Mouse (Mus musculus): ENCODE data around the gene Narf. TPM values are rescaled to one million over a fixed set of nuclear protein-coding genes. Genes with fewer than 3 reads are reported as not detected.

The Narf gene
- polyA plus RNA-seq, 1 experiment from 2014 or later: 39.6 TPM

DNA sequence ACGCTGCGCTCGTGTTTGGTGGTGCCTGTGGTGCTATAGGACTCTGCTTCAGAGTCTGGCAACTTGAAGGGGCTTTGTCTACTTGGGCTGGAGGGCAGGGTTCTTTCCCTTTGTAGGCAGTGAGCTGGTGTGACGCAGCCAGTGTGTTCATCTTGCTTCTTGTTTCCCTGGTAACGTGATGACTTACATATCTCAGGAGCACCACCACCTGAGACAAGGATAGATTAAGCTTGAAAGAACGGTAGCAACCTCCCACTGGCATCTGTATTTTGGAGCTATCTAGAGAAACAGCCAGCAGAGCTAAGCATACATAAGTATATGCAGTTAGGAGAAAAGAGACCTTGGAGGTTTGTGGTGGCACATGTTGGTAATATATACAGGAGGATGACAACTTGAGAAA is 68.3 kb downstream of the Narf start:
- TF ChIP-seq CTCF (IDR thresholded peaks at IDR 0.05; ENCODE audit: low read depth): no peak
- H3K9ac ChIP-seq: no peak overlapping the region
- WGBS: 89% methylated on average over 6 of the region's 6 CpGs
- ATAC-seq (ENCODE audit: insufficient read depth): no peak
- H3K27me3 ChIP-seq (ENCODE audit: insufficient read depth, low read length): no peaks in the 10 kb centered on the region
- no peaks in the 10 kb centered on the region for H3K4me1 ChIP-seq (ENCODE audit: insufficient read depth)
- peaks cover 3% of the 10 kb centered on the region; the same call in 1 of the 2 replicates for H3K9me3 ChIP-seq (ENCODE audit: low read depth, low read length)
- H3K4me2 ChIP-seq: no peak overlapping the region
- no peak overlapping the region for H3K4me3 ChIP-seq (ENCODE audit: low read depth, low read length)
- H3K27ac ChIP-seq (ENCODE audit: low read depth): no peak overlapping the region
- DNase-seq: no peak
- H3K36me3 ChIP-seq (ENCODE audit: insufficient read depth): peaks cover 91% of the 10 kb centered on the region

Other genes with a start within 250 kb of the Narf start
- 82.5 and 89.8 TPM in 2 replicates for gene Csnk1d, start 245.9 kb upstream of the Narf start, polyA plus RNA-seq (2014; fragmentation: Nextera tagmentation; extraction: Ambion mirVana)
- 0.26 TPM in 1 of 2 replicates, not detected in the other for gene Cd7, start 197.8 kb upstream of the Narf start, polyA plus RNA-seq (2014; fragmentation: Nextera tagmentation; extraction: Ambion mirVana)
- gene Sectm1b, start 173.7 kb upstream of the Narf start, polyA plus RNA-seq (2014; fragmentation: Nextera tagmentation; extraction: Ambion mirVana): not detected in 2 replicates
- gene Sectm1a, start 156.0 kb upstream of the Narf start, polyA plus RNA-seq (2014; fragmentation: Nextera tagmentation; extraction: Ambion mirVana): 0.30 TPM in 1 of 2 replicates, not detected in the other
- not detected in 2 replicates for gene Tex19.2, start 118.6 kb upstream of the Narf start, polyA plus RNA-seq (2014; fragmentation: Nextera tagmentation; extraction: Ambion mirVana)
- gene Tex19.1, start 91.1 kb upstream of the Narf start, polyA plus RNA-seq (2014; fragmentation: Nextera tagmentation; extraction: Ambion mirVana): 0.11 TPM in 1 of 2 replicates, not detected in the other
- not detected in 2 replicates for gene Uts2r, start 77.0 kb upstream of the Narf start, polyA plus RNA-seq (2014; fragmentation: Nextera tagmentation; extraction: Ambion mirVana)
- gene Hexdc, start 32.8 kb upstream of the Narf start, polyA plus RNA-seq (2014; fragmentation: Nextera tagmentation; extraction: Ambion mirVana): 7.4 and 9.4 TPM in 2 replicates
- gene Ogfod3, start 32.5 kb upstream of the Narf start, polyA plus RNA-seq (2014; fragmentation: Nextera tagmentation; extraction: Ambion mirVana): 25.1 and 26.2 TPM in 2 replicates
- gene Cybc1, start 7.9 kb upstream of the Narf start, polyA plus RNA-seq (2014; fragmentation: Nextera tagmentation; extraction: Ambion mirVana): 29.1 and 35.7 TPM in 2 replicates
- 11.3 and 11.6 TPM in 2 replicates for gene Foxk2, start 22.7 kb downstream of the Narf start, polyA plus RNA-seq (2014; fragmentation: Nextera tagmentation; extraction: Ambion mirVana)
- gene Wdr45b, start 117.2 kb downstream of the Narf start, polyA plus RNA-seq (2014; fragmentation: Nextera tagmentation; extraction: Ambion mirVana): 110 and 111 TPM in 2 replicates
- 3.0 and 4.7 TPM in 2 replicates for gene Rab40b, start 151.0 kb downstream of the Narf start, polyA plus RNA-seq (2014; fragmentation: Nextera tagmentation; extraction: Ambion mirVana)
- 5.6 TPM in 2 replicates for gene Fn3krp, start 184.1 kb downstream of the Narf start, polyA plus RNA-seq (2014; fragmentation: Nextera tagmentation; extraction: Ambion mirVana)
- gene Fn3k, start 197.7 kb downstream of the Narf start, polyA plus RNA-seq (2014; fragmentation: Nextera tagmentation; extraction: Ambion mirVana): 0.23 and 0.33 TPM in 2 replicates
- gene Tbcd, start 214.7 kb downstream of the Narf start, polyA plus RNA-seq (2014; fragmentation: Nextera tagmentation; extraction: Ambion mirVana): 36.8 and 41.3 TPM in 2 replicates